Mouse (Mus musculus) left cerebral cortex, postnatal 10 days (tissue): ENCODE data around the gene Srcap. TPM values are rescaled to one million over a fixed set of nuclear protein-coding genes. Genes with fewer than 3 reads are reported as not detected.

ENCODE experiments used
- DNase-seq, 2 experiments: peaks; one replicate each; pipeline ENCODE4 v3.0.0; 2021 to 2022; ENCODE audit warnings: low spot score in 2 of 2, mixed read lengths in 1 of 2; ENCODE audit errors: extremely low spot score in 1 of 2
- intact Hi-C: fragments of 180-260 bp; cut with DNase I; formaldehyde crosslinking; loops from one replicate; pipeline ENCODE4 v1.15.1; 2025
- total RNA-seq, 2 experiments: library from RNA; stranded (reverse); gene quantifications; 2 replicates each; pipeline ENCODE4 v1.2.3; 2021

The Srcap gene
- total RNA-seq, 2 experiments from 2014 or later = 101 to 108 TPM

- intact Hi-C loops = no loop called here
- no peak for DNase-seq
These were observed 48.8 kb downstream of the Srcap start for GRCm38 (mm10) chr7:127560580-127560979.

GRCm38 (mm10) chr7:127561340-127561858, 49.6 kb downstream of the Srcap start, which contains the start of gene Tmem265:
Tmem265 (plus strand) TSS chr7:127561390.
- intact Hi-C loops = no loop called here
- no peak for DNase-seq

GRCm38 (mm10) chr7:127564381-127565150, 52.8 kb downstream of the Srcap start:
- peak in 1 of 2 experiments; percentile 68 for DNase-seq
- intact Hi-C loops = no loop called here

GRCm38 (mm10) chr7:127572895-127573471, 61.2 kb downstream of the Srcap start, which contains the start of gene Phkg2:
Phkg2 (plus strand) TSS chr7:127573340.
- DNase-seq = peak; percentile 92 to 95
- intact Hi-C loops = no loop called here

- no peak for DNase-seq
- intact Hi-C loops = no loop called here
These were observed 61.8 kb downstream of the Srcap start for GRCm38 (mm10) chr7:127573503-127574008.

- intact Hi-C loops = no loop called here
These were observed 62.3 kb downstream of the Srcap start for GRCm38 (mm10) chr7:127574115-127574514.

GRCm38 (mm10) chr7:127583260-127583659, 71.5 kb downstream of the Srcap start:
- intact Hi-C loops = loop anchor here (2.0 kb wide), 1 partner anchor 20 kb away; no protein-coding TSS in a partner anchor
- DNase-seq = no peak

More at GRCm38 (mm10) chr7:127574115-127574514, 62.3 kb downstream of the Srcap start:
- DNase-seq = no peak

GRCm38 (mm10) chr7:127585031-127585430, 73.2 kb downstream of the Srcap start:
- intact Hi-C loops = no loop called here
- peak in 1 of 2 experiments; percentile 16 for DNase-seq

- peak in 1 of 2 experiments; percentile 13 for DNase-seq
- intact Hi-C loops = no loop called here
These were observed 74.4 kb downstream of the Srcap start for GRCm38 (mm10) chr7:127586149-127586548.

GRCm38 (mm10) chr7:127587196-127587595, 75.4 kb downstream of the Srcap start:
- peak in 1 of 2 experiments; percentile 11 for DNase-seq
- intact Hi-C loops = no loop called here

GRCm38 (mm10) chr7:127588011-127588871, 76.5 kb downstream of the Srcap start, which contains the start of the genes Ccdc189 and Rnf40:
Ccdc189 (minus strand) TSS chr7:127588595.
Rnf40 (plus strand) TSS chr7:127588767.
- peak; percentile 96 for DNase-seq
- intact Hi-C loops = no loop called here

GRCm38 (mm10) chr7:127588901-127589300, 77.1 kb downstream of the Srcap start:
- no peak for DNase-seq
- intact Hi-C loops = no loop called here

- intact Hi-C loops = no loop called here
These were observed 77.9 kb downstream of the Srcap start for GRCm38 (mm10) chr7:127589637-127590036.

GRCm38 (mm10) chr7:127591108-127591507, 79.3 kb downstream of the Srcap start:
- DNase-seq = no peak
- intact Hi-C loops = no loop called here

More at GRCm38 (mm10) chr7:127589637-127590036, 77.9 kb downstream of the Srcap start:
- no peak for DNase-seq

- intact Hi-C loops = no loop called here
- no peak for DNase-seq
These were observed 80.8 kb downstream of the Srcap start for GRCm38 (mm10) chr7:127592575-127592974.

- DNase-seq = no peak
- intact Hi-C loops = no loop called here
These were observed 85.0 kb downstream of the Srcap start for GRCm38 (mm10) chr7:127596747-127597146.

GRCm38 (mm10) chr7:127600612-127601011, 88.8 kb downstream of the Srcap start:
- no peak for DNase-seq
- intact Hi-C loops = no loop called here

GRCm38 (mm10) chr7:127601735-127602134, 90.0 kb downstream of the Srcap start:
- intact Hi-C loops = loop anchor here (2.0 kb wide), 1 partner anchor 19 kb away; no protein-coding TSS in a partner anchor
- no peak for DNase-seq
